Mouse (Mus musculus): ENCODE measurements around the gene Cmtm6.

The Cmtm6 gene

DNA sequence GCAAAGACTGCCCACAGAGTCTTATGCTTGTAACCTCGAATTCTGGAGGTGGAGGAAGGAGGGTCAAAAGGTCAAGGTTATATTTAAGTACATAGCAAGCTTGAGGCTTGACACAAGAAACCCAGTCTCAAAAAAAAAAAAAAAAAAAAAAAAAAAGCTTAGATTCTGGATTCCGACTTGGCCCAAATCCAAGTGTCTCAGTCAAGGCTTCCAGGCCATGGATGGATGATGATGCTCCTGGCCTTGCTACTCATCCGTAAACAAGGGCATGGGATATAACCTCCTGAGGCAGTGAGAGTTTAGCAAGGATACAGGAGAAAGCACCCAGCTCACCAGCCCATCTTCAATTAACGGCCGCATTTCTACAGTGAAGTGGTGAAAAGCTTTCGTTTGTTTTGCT lies 43.7 kb downstream of the Cmtm6 start:
- DNase-seq: no peak

DNA sequence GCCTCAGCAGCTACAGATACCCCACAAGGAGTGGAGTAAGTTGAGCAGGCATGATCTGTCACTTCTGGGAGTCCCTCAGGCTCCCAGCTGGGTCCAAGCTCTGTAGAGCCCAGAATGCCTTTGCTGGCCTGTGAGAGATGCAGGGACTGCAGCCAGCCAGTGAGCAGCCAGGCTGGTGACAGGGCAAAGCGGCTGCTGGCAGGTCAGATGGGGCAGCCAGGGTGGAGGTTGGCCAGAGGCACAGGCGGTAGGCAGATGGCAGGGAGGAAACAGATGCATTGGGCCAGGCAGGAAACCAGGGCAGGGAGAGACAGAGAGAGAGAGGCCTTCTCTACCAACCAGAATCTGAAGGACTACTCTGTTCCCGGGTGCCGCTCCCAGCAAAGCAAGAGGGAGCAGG lies 44.4 kb downstream of the Cmtm6 start:
- peak in 1 of 2 experiments; percentile 31 for DNase-seq

DNA sequence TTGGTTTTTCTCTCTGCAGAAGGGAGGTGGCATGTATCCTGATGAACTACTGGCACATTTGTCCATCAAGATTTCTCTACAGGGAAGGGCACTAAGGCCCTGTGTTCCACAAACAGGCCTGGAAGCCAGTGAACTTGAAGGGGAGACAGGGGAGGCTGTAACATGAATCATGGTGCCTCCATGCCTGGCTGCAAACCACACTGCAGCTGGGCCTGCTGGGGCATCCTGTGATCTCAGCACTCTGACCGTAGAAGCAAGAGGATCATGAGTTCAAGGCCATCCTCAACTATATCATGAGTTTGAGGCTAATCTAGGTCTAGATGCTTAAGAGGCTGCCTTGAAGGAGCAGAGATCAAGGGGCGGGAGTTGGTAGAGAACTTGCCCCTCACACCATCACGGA lies 45.4 kb downstream of the Cmtm6 start:
- DNase-seq: no peak

DNA sequence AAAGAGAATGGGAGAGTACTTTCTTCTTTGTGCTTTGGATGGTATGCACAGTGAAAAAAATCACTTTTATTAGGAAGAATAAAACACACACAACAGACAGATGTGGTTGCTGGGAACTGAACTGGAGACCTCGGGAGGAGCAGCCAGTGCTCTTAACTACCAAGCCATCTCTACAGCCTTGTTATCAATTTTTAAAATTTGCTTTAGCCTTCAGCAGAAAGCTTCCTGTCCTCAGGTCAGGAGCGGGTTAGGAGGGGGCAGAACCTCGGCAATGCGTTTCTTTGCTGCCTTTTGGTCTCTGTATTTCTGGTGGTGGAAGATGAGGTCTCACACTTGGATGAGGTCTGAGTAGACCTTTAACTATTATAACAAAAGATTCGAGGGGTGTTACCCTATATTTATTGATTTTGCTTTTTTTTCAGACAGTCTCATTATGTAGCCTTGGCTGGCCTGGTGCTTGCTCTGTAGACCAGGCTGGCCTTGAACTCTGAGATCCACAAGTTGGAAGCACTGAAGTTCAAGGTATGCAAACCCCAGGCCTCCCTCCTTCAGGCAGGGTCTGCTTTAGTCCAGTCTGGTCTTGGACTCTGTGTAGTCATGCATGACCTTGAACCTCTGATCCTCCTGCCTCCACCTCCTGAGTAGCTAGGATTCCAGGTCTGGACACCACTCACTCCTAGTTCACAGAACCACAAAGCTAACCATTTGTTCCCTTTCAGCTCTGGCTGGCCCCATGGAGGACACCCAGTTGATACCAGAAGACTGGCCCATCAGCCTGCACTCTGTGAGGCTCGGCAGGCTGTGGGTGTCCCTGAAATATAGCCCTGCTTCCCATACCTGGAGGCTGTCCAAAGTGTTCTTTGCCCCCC lies 46.5 kb downstream of the Cmtm6 start:
- DNase-seq: no peak

DNA sequence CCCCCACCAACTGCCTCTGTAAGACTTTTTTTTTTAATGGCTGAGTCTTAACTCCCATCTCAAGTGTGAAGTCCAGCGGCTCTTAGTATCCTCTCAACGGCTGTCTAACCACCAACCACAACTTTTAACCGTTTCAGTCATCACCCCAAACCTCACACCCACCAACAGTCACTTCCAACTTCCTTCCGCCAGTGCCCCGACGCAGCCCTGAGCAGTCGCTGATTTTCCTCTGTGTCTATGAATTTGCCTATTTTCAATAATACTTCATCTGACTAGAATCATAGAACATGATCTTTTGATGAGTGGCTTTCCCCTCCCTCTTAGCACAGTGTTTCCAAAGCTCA lies 47.1 kb downstream of the Cmtm6 start:
- peak; percentile 47 to 53 for DNase-seq

DNA sequence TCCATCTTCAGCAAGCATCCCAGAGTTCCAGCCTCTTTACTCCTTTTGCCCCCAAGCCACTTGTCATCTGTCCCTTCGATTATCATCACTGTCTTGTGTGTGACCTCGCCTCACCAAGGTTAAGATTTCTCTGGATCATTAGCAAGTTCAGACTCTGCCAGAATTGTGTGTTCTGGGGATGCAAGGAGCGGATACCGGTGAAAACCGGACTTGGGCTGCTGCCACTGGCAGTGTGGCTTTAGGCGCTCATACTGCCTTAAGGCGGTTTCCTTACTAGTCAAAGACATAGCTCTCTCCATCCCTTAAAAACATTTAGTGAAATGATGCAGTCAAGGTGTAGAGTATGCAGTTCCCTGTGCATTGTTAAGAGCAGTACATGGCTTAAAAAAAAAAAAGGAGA lies 48.0 kb downstream of the Cmtm6 start:
- no peak for DNase-seq

DNA sequence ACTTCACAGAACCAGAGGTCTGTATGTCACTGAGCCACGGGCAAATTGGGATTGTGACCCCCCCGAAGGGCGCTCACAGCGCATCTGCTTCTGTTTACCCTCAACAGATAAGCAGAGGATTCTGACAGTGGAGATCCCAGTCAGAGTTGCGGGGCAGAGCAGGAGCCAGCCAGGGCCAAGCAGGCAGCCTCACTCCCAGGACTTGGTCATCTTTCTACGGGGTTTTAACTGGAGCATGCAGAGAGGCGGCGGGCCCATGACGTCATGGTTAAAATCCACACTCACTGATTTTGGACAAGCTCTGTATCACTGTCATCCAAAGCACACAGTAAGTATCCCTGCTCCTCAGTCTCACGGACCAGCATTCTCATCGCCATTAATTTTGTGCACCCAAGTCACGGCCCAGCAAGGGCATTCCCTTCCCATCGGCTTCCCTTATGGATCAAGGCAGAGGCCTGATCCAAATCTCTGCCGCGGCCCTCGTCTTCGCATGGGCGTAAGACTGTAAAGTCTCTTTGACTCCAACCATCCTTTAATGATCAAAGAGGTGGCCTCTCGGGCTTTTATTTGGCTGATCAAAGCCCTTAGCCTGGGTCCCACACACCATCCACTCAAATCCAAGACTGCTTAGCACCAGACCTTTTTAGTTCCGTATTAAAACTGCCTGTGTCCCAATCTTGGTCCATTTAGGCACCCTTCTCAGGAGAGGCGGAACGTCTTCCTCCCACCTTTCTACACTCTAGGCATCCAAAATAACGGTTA lies 49.2 kb downstream of the Cmtm6 start:
- peak; percentile 47 to 51 for DNase-seq

DNA sequence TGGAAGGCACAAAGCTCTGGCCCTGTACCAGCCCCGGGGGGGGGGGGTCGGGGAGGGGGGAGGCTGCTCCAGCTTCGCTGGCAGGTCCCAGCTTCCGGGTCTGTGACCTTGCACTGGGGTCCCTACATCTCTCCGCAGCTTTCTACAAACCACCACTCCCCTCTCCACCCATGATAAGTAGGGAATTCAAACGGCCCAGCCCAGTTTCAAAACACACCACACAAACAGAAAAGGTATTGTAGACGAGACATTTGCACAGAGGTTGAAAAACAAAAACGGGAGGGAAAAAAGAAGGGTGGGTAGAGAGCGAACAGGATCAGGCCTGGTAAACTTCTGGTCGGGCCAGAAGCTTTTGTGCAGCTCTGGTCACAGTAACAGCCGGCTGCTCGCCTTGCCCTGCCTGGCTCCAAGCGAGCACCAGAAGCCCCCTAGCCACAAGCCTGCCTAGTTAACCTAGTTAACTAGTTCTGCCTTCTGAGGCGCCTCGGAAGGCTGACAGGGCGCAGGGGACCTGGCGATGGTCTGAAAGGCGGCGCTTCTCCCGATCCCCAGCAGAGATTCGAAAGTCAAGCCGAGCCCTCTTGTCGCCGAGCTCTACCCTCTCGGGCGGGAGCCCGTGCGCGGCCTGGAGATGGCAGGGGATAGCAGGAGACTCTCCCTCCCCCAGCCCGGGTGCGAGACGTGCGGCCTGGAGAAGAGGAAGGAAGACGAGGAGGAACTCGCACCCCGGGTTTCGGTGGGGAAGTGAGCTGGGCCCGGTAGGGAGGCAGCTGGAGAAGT lies 50.0 kb downstream of the Cmtm6 start:
- peak; percentile 74 to 75 for DNase-seq

DNA sequence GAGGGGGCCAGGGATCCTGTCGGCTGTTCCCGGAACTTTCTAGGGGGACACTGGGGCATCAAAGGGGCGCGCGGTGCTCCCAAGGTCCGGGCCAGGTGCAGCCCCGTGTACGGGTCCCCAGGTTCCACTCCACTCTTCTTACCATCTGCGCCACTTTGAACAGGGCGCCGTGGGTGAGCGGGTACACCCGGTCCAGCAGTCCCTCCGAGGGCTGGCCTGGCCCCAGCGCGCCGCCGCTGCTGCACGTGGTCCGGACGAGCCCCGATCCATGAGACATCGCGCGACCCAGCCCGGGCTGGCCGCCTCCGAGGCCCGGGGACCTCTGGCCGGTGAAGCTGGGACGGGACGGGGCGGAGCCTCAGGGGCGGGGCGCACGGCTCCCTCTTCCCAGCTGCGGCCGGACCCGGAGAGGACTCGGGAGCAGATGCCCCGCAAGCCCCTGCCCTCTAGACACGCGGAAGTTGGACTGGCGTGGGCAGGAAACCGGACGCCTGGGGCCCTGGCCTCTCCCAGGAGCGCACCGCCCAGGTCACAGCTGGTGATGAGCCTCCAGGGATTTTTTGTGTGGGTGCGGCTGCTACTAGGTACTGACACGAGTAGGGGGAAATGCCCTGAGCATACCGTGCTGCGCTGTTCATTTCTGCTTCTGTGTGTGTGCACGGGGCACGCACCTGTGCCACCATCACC lies 50.8 kb downstream of the Cmtm6 start, which contains the start of gene Cmtm7:
Gene Cmtm7 (minus strand): TSS at position 331 of the 687 bp plus-strand sequence.
- DNase-seq: peak; percentile 79

DNA sequence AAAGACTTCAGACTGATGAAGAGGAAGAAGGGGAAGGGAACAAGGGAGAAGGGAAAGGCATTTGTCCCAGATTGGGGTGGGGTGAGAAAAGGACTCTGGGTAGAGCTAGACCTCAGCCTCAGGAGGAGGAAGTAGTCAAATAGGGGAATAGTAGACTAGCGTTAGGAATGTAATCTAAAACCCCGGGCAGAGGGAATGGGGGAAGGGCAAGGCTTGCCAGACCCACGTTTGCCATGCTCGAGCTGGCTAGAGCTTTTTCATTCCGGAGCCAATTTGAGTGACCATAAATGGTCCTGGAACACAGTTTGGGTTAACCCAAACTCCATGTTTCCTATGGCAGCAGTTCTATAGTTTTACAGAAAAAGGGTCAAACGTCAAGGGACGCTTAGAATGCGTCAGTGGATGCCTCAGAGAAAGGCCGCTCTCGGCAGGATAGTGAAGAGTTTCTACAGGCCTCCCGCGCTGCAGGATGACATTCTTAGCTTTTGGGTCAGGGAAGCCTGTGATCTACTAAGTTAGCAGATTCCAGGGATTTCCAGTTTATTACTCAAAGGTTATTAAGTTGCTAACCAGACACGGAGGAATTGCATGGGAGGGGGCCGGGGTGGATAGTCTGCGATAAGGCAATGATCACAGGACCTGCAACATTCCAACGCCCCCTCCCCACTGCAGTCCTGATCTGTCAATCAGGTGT lies 54.7 kb downstream of the Cmtm6 start:
- no peak for DNase-seq

DNA sequence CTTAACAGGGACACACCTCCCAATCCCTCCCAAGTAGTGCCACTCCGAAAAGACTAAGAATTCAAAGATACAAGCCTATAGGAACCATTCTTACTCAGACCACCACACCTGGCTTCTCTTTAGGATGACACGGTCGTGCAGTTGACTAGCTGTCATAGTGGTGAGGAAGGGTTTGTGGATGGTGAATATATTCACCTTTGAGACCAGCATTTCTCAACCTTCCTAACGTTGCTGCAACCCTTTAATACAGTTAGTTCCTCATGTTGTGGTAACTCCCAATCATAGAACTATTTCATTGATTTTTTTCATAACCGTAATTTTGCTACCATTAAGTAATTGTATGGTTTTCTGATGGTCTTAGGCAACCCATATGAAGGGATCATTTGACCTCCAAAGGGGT lies 56.2 kb downstream of the Cmtm6 start:
- DNase-seq: no peak

DNA sequence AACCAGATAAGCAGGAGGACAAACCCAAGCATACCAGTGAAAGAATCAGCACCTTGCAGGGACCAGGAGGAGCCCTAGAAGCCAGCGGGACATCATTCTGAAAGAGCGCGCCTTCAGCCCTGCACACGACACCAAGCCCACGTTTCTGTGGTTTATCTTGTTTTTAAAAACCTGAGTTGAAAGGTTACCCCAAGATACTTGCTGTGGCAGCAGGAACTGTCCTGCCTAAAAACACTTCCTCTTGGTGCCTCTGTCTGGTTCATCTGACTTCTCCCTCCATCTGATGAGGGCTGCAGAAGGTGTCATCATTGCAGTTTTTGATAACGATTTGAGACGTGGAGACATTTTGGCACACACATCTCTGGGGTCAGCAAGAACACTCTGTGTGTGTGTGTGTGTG lies 56.8 kb downstream of the Cmtm6 start:
- DNase-seq: peak; percentile 45 to 46

DNA sequence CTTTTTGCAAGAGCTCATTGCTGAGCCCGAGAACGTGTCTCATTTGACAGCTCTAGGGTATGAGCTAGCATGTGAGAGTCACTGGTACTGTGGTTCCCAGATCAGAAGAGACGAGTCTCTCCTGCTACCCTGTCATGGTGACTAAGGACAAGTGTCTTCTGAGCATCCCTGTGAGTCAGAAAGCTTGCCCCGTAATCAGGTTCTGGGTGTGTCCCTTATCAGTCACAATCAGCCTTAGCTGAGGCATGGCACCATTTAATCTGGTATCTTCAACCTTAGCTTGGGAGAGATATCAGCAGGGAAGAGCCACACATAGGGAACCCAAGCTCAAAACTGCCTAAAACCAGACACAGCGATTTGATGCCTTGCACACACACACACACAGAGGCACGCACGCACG lies 57.8 kb downstream of the Cmtm6 start:
- no peak for DNase-seq

DNA sequence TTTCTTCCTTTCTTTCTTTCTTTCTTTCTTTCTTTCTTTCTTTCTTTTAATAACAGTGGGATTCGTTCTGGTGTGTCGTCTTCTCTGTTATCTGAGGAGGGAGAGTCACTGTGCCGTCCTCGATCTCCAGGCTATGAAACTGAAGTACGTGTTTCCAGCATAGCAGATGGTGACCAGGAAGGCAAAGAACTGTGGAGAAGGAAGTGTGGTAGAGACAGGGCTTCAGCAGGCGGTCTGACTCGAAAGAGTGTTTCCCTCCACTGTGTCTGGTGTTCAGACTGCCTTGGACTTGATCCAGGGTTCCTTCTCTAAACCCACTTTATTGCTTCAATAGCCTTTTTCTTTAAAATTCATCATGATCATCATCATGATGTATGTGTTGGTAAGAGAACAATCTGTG lies 58.6 kb downstream of the Cmtm6 start:
- DNase-seq: no peak

DNA sequence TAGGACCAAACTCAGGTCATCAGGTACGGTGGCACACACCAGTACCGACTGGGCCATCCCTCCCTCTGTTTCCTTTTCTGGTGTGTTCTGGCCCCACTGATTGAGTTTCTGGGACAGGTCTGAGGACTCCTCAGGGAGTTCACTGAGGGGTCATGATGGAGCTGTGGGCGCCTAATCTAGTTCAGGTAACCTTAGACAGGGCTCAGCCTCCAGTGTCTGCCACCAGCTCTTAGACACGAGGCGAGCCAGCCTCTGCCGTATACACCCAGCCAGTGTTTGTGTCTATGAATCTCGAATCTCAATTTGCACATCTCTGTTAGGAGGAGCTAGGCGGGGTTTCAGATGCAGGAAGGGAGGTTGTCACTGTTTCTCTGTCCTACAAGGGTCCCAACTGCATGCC lies 59.1 kb downstream of the Cmtm6 start:
- no peak for DNase-seq

DNA sequence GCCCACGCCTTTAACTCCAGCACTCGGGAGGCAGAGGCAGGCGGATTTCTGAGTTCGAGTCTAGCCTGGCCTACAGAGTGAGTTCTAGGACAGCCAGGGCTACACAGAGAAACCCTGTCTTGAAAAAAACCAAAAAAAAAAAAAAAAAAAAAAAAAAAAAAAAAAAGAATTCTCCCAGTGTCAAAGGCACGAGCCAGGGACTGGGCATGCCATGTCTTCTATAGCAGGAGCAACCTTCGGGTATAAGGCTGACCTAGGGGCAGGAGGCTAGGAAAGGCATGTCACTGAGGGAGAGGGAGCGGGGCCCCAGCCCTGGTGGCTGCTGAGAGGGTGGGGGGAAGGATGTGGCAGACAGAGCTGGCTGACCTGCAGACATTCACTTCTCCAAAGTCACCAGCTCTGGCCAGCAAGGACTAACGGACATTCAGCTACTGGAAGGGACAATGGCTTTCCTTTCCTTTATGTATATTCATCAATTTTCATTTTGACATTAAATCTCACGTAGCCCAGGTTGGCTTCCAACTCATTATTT lies 62.9 kb downstream of the Cmtm6 start:
- no peak for DNase-seq

DNA sequence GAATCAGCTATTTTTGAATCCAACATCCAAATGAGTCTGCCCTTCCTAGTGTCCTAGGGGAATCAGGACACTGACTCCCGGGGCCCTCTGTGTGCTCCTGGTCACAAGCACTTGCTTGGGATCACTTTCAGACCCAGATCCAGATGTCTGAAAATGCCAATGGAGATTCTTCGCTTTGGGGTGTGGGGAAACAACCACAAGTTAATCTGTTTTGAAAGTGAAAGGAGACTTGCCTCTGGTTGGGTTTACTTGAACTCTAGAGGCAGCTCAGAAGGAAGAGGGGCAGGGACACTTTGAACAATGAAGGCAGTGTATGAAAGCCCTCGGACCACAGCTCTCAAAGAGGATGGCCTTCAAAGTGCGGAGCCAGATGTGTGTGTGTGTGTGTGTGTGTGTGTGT lies 63.6 kb downstream of the Cmtm6 start:
- no peak for DNase-seq

DNA sequence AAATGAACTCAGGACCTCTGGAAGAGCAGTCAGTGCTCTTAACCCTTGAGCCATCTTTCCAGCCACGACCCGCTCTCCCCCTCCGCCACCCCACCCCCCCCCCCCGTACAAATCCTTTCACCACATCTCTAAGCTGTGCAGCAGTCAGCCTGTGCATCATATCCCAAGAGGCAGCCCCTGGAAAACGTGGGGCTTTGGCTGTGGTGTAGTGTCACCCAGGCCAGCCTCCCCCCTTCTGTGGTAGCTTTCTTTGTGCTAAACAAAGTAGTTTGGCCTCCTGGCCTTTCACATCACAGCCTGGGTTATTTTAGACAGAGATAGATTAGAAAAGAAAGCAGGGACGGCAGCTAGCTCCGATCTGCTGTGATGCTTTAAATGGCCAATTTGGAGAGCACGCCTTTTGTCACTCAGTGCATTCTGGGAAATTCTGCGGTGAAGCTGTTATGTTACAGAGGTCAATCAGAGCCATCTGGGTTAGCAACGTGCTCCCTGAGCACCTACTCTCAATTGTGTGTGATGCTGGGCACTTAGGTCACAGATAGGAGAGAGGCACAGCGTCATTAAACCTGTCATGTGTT lies 65.6 kb downstream of the Cmtm6 start:
- DNase-seq: no peak

DNA sequence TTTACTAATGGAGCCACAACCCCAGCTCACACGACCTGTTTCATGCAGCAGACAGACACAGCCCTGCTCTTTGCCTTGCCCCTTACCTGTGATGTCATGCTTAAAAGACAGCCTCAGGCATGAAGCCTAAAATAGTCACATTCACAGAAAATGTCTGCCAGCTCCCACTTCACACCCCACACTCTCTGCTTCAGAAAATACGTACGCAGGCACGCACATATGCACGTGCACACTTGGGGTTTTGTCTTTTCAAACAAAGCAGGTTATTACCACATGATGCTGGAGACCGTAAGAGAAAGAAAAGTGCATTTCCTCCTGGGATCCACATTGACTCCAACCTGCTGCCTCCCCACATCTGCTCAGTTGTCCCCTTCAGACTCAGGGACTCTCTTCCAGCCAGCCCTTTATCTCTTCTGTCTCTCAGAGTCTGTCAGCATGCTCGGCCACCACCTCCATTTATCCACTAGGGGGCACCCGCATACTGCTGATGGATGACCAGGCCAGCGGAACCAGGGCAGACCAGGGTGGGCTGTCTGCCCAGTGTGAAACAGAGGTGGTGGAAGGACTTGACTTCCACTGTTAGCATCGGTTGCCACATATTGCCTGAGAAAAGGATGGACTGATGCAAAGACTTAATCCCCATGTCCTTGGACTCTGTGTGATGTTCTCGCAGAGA lies 66.6 kb downstream of the Cmtm6 start:
- DNase-seq: peak; percentile 89 to 91

DNA sequence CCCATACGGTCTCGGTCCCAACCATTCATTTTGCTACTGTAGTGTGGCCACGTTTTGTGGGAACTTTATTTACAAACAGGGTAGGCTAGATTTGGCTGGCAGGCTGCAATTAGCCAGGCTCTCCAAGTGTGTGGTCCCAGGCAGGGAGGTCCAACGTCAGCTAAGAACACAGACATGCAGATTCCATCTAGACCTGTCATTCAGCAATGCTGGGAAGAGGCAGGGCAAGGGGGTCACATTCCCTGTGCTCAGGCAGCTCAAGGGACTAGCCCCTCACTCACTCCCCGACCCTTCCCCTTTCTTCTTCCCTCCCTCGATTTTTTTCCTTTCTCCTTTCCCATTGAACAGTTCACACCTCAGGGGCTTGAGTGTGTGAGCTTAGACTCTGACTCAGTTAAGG lies 67.9 kb downstream of the Cmtm6 start:
- no peak for DNase-seq

Data from B cell, adult 2 months (primary cell).